Mouse (Mus musculus) neural tube, embryonic 13.5 days (tissue): ENCODE measurements around the gene Smim1. TPM values are rescaled to one million over a fixed set of nuclear protein-coding genes. Genes with fewer than 3 reads are reported as not detected.

Experiments
- ATAC-seq: fragments of 200-750 bp; cut with Nextera tagmentation; 2 replicates; pipeline ENCODE4 v1.8.0; 2017; ENCODE audit warnings: low read depth, mild to moderate bottlenecking, moderate TSS enrichment, moderate library complexity
- H3K27ac ChIP-seq: fragments of 300-500 bp; sonication (generic); replicated peaks from 2 replicates; pipeline ENCODE4 v1.5.1; 2015; ENCODE audit warnings: moderate library complexity, mild to moderate bottlenecking, inconsistent platforms
- H3K27me3 ChIP-seq: fragments of 300-500 bp; sonication (generic); 2 replicates; pipeline ENCODE4 v1.6.1; 2015; ENCODE audit warnings: mild to moderate bottlenecking, inconsistent platforms
- H3K36me3 ChIP-seq: fragments of 300-500 bp; sonication (generic); 2 replicates; pipeline ENCODE4 v1.6.1; 2015; ENCODE audit warnings: mild to moderate bottlenecking, inconsistent platforms
- H3K4me1 ChIP-seq: fragments of 300-500 bp; sonication (generic); replicated peaks from 2 replicates; pipeline ENCODE4 v1.6.1; 2015; ENCODE audit warnings: inconsistent platforms
- H3K4me2 ChIP-seq: fragments of 300-500 bp; sonication (generic); 2 replicates; pipeline ENCODE4 v1.6.1; 2015; ENCODE audit warnings: inconsistent platforms, mild to moderate bottlenecking, moderate library complexity
- H3K4me3 ChIP-seq: fragments of 300-500 bp; sonication (generic); 2 replicates; pipeline ENCODE4 v1.5.1; 2015; ENCODE audit warnings: mild to moderate bottlenecking, inconsistent platforms
- H3K9ac ChIP-seq: fragments of 300-500 bp; sonication (generic); 2 replicates; pipeline ENCODE4 v1.6.1; 2015; ENCODE audit warnings: moderate library complexity, mild to moderate bottlenecking, inconsistent platforms
- H3K9me3 ChIP-seq: fragments of 300-500 bp; sonication (generic); 2 replicates; pipeline ENCODE4 v1.6.1; 2016; ENCODE audit warnings: inconsistent platforms
- WGBS: fragments of 180-500 bp; shearing (Covaris S2); methylation state at CpG from one replicate; pipeline ENCODE4 v1.1.7; 2015; 5-methylcytosine and 5-hydroxymethylcytosine counted together
- polyA plus RNA-seq: library from polyadenylated mRNA; unstranded; fragments of >200 nt; fragmentation: Nextera tagmentation; extraction: Ambion mirVana; gene quantifications from 2 replicates; pipeline ENCODE4 v1.2.1, GENCODE M21; 2015

Gene Smim1
- polyA plus RNA-seq, 1 experiment from 2014 or later: 7.8 TPM

DNA sequence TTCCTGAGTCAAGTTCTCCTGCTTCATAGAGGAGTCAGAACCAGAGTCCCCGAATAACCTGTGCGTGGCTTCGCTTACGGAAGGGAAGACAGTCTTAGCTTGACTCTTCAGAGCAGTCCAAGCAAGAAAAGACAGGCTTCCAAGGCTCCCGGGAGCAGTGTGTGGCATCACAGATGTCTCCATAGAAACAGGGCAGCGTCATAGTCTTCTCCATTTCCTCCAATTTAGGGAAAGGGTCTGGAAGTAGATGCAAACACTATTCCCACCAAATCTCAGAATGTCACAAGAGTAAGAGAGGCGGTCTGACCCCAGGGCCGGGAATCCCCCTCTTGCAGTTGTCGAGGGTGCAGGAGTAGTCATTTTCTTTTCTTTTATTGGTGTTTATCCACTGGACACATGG is 16.5 kb upstream of the Smim1 start, which contains the start of gene Ccdc27:
Ccdc27 (minus strand) TSS at position 101 of the 400 bp plus-strand sequence.
- H3K4me3 ChIP-seq: no peak within 1 kb of the TSS
- H3K4me1 ChIP-seq: no peaks in the 10 kb centered on the region
- H3K27me3 ChIP-seq: peaks cover 3% of the 10 kb centered on the region; the same call in 1 of the 2 replicates
- no peak within 1 kb of the TSS for H3K4me2 ChIP-seq
- H3K9ac ChIP-seq: no peak within 1 kb of the TSS
- no peaks in the 10 kb centered on the region for H3K36me3 ChIP-seq
- no peaks in the 10 kb centered on the region for H3K9me3 ChIP-seq
- ATAC-seq: no peak
- 88% methylated on average over 9 of the region's 9 CpGs for WGBS
- no peak within 1 kb of the TSS for H3K27ac ChIP-seq

DNA sequence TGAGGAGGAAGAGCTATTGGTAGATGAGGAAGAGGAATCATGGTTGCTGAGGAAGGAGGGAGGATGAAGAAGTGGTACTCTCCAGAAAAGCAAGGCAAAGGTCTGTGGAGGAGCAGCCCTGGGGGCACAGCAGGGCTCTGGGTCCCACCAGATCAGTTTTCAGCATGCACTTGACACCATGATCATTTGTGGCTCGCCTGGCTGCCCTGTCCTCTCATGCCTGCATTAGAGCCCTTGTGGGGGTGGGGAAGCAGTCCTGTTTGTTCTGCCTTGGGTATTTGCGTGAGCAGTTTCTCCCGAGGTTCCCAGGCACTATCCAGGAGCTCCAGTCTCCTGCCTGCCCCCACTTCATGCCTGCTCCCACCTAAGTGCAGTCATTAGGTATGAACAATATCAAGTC is 11.1 kb upstream of the Smim1 start:
- Histone ChIP-seq H3K4me1 (no peaks in the 10 kb centered on the region), H3K4me2 (no peak overlapping the region), H3K4me3 (no peak overlapping the region), H3K9ac (no peak overlapping the region), H3K36me3 (no peaks in the 10 kb centered on the region), H3K9me3 (no peaks in the 10 kb centered on the region), H3K27me3 (peaks cover 3% of the 10 kb centered on the region; the same call in 1 of the 2 replicates), H3K27ac (no peak overlapping the region)
- 52% methylated on average over 3 of the region's 3 CpGs for WGBS
- no peak for ATAC-seq

DNA sequence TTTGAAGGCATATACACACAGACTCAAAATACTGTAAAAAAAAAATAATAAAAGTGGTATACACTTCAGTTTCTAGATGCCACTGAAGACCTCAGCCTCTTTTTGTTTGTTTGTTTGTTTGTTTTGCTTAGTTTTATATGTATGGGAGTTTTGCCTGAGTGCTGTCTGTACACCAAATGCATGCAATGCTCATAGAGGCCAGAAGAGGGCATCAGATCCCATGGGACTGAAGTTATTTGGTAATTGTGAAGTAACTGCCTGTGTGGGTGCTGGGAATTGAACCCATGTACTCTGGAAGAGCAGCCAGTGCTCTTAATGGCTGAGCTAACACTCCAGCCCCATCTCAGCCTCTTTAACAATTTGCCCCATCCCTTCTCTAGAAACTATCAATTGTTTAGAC is 2.6 kb upstream of the Smim1 start:
- Histone ChIP-seq H3K27ac (no peak overlapping the region), H3K27me3 (peaks cover 41% of the 10 kb centered on the region), H3K4me2 (no peak overlapping the region), H3K4me1 (peaks cover 27% of the 10 kb centered on the region), H3K9ac (no peak overlapping the region), H3K36me3 (no peaks in the 10 kb centered on the region), H3K4me3 (no peak overlapping the region), H3K9me3 (no peaks in the 10 kb centered on the region)
- no peak for ATAC-seq

DNA sequence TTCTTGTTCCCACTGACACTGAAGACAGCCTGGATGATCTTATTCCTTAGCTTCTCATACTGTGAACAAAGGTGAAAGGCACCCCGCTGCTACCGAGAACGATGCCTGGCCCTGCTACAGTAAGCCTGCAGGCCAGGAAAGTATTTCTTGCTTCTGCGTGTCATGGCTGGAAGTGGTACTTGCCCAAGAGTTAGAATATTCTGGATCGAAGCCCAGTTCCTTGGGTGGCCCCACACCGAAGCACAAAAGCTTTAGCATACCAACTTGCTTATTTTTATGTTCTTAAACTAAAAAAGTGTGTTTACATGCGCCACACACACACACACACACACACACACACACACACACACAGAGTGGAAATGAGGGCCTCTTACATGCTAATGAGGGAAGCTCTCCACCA is 2.0 kb upstream of the Smim1 start:
- Histone ChIP-seq H3K9ac (no peak overlapping the region), H3K4me3 (no peak overlapping the region), H3K36me3 (no peaks in the 10 kb centered on the region), H3K27me3 (peaks cover 41% of the 10 kb centered on the region), H3K4me2 (no peak overlapping the region), H3K9me3 (no peaks in the 10 kb centered on the region), H3K4me1 (peaks cover 28% of the 10 kb centered on the region), H3K27ac (no peak overlapping the region)
- WGBS: 86% methylated on average over 7 of the region's 7 CpGs
- no peak for ATAC-seq

DNA sequence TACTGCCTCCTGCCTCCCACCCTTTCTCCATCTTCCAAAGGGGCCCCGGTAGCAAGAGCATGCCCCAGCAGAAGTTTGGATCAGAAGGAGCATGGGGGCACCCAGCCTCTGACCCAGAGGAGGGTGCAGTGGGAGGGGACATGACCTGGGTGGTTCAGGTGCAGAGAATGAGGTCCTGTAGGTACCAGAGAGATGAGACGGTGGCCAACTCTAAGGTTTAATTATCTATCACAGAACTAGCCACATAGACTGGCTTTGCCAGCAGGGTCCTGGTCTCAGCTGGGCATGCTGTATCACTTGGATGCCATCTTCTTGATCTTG is 371 bp upstream of the Smim1 start:
- peaks cover 10% of the 10 kb centered on the region for H3K36me3 ChIP-seq
- peaks cover 28% of the 10 kb centered on the region for H3K4me1 ChIP-seq
- H3K27ac ChIP-seq: no peak overlapping the region
- peaks cover 41% of the 10 kb centered on the region for H3K27me3 ChIP-seq
- peak overlapping the region; percentile 33 for H3K4me3 ChIP-seq
- H3K9ac ChIP-seq: peak overlapping the region; percentile 48
- no peaks in the 10 kb centered on the region for H3K9me3 ChIP-seq
- peak overlapping the region; percentile 59 for H3K4me2 ChIP-seq
- peak; percentile 4; the same call in 1 of the 2 replicates for ATAC-seq
- 34% methylated on average over 2 of the region's 2 CpGs for WGBS

DNA sequence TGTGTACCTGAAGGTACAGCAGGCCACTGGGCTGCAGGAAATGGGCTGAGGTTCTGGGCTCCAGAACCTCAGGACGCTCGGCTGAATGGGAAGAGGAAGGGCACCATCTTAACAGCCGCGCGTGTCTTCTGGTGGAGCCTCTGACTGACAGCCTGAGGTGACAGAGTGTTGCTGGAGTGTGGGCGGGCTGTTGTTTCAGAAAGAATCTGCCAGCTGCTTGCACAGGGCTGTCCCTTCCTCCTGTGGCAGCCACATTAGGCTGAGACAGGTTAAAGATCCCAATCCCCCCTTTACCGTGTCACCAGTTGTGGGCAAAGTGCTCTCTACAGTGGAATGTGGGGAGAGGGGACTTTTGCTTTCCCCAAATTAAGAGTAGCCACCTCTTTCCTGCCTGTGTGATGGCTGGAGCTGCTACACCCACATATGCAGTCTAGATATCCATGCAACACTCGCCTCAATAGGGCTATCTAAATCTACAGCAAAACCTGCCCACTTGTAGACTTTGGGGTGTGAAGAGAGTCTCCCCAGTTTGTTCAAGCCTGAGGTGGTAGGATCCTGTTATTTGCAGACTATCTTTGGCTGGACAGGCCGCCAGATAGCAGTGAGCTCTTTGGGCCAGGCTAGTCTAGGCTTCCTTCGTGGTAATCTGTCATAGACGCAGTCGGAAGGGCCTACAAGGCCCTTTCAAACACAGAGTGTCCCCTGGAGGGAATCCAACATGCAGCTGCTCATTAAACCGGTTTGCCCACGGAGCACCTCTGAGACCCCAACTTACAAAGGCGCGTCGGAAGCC is 1.1 kb downstream of the Smim1 start:
- Histone ChIP-seq H3K36me3 (peaks cover 24% of the 10 kb centered on the region), H3K4me2 (peak overlapping the region; percentile 59), H3K4me1 (peaks cover 28% of the 10 kb centered on the region), H3K9me3 (no peaks in the 10 kb centered on the region), H3K9ac (0 out of 2 replicates have a peak overlapping the region, but pooled peaks have one; percentile 31), H3K27ac (no peak overlapping the region), H3K27me3 (peaks cover 41% of the 10 kb centered on the region), H3K4me3 (peak overlapping the region; percentile 33; the same call in 1 of the 2 replicates)
- WGBS: 43% methylated on average over 17 of the region's 17 CpGs
- ATAC-seq: no peak

DNA sequence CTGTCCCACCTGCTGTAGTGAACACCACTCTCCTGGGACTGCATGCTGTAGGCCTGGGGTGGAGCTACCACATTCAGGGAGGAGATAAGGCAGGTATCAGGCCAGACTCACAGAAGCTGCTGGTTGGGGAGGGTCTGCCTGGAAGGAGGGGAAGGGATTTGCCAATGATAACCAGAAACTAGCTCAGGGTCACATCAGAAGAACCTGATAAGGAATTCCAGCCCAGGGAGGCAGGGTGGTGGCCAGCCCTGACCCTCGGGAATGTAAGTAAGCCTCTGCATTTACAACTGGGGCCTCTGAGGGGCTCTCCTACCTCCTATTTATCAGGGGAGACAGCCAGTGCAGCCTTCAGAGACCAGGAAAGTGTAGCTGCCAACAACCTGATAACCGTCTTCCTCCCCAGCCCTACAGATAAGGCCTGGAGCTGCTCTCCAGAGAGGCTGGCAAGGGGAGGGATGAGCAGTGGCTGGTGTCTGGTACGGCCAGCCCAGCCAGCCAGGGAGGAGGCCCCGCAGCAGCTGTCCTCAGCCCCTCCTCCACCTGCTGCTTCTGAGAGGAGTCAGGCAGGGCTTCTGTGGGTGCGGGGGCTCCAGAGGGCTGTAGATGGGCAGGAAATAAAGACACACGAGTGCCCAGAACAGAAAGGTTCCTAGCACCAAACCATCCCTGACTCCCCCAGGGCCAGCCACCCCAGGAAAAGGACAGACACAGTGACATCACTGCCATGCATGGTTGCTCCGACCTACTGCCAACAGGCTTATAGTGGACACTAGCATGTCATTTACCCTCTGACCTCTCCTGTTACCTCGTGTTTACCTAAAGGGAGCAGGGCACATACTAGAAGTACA is 2.1 kb downstream of the Smim1 start:
- Histone ChIP-seq H3K27me3 (peaks cover 41% of the 10 kb centered on the region), H3K36me3 (peaks cover 34% of the 10 kb centered on the region), H3K27ac (no peak overlapping the region), H3K9me3 (no peaks in the 10 kb centered on the region), H3K4me3 (no peak overlapping the region), H3K4me1 (peaks cover 28% of the 10 kb centered on the region), H3K9ac (0 out of 2 replicates have a peak overlapping the region, but pooled peaks have one; percentile 12), H3K4me2 (no peak overlapping the region)
- no peak for ATAC-seq
- 28% methylated on average over 8 of the region's 8 CpGs for WGBS

DNA sequence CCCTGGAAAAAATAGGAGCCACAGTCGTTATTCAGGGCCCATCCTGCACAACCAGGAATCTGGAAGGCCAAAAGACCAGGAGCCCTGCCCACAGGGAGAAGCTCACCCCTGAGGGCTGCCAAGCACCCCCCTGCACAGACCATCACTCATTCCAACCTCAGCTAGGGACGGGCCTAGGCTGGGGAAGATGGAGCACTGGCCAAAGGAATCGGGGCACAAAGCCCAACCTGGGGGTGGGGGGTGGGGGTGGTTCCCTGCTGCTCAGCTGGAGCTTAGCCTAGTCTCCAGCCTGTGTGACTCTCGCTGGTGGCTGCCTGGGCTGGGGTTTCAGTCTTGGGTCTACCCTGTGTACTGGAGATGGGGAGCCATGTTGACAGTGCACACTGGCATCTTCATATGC is 3.2 kb downstream of the Smim1 start:
- Histone ChIP-seq H3K4me3 (no peak overlapping the region), H3K9ac (no peak overlapping the region), H3K36me3 (peaks cover 45% of the 10 kb centered on the region), H3K4me2 (no peak overlapping the region), H3K4me1 (peaks cover 28% of the 10 kb centered on the region), H3K27me3 (peaks cover 38% of the 10 kb centered on the region), H3K9me3 (no peaks in the 10 kb centered on the region), H3K27ac (no peak overlapping the region)
- no peak for ATAC-seq
- 35% methylated on average over 4 of the region's 4 CpGs for WGBS

DNA sequence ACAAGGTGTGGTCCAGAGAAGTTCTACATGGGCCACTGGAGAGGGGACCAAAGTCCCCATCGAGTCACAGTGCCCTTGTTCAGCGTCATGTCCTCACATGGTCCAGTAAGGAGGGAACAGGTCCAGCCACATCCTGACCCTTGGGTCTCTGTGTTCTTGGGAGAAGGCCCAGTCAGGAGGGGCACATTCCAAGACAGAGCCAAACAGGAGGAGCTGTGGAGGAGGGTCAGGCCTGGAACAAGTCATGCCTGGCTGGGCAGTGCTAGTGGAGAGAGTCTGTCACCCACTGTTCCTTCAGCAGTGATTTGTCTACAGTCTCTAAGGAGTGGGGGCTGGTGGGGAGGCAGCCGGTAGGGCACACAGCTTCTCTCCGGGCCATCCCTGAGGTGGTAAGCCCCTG is 3.6 kb downstream of the Smim1 start:
- no peak overlapping the region for H3K4me3 ChIP-seq
- ATAC-seq: no peak
- no peak overlapping the region for H3K4me2 ChIP-seq
- H3K36me3 ChIP-seq: peaks cover 49% of the 10 kb centered on the region
- peaks cover 34% of the 10 kb centered on the region for H3K27me3 ChIP-seq
- H3K9ac ChIP-seq: no peak overlapping the region
- no peak overlapping the region for H3K27ac ChIP-seq
- WGBS: 75% methylated on average over 4 of the region's 4 CpGs
- peaks cover 28% of the 10 kb centered on the region for H3K4me1 ChIP-seq
- no peaks in the 10 kb centered on the region for H3K9me3 ChIP-seq

DNA sequence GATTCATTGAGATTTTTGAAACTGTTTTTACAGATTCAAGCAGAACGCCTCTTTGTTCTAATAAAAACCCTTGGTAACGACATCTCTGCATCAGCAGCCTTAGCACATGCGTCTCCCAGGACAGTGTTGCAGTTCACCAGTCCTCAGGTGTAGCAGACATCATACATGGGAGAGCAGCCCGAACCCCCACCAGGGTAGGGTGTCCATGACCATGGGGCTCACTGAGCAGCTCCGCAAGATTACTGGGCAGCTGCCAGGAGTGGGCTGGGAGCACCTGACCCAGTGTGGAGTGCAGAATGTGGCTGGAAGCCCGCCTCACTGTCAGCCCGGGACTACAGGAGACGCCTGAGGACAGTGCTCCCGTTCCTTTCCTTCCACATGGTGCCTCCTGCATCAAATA is 4.6 kb downstream of the Smim1 start:
- H3K9ac ChIP-seq: no peak overlapping the region
- no peak for ATAC-seq
- H3K4me2 ChIP-seq: no peak overlapping the region
- WGBS: 94% methylated on average over 9 of the region's 9 CpGs
- no peaks in the 10 kb centered on the region for H3K9me3 ChIP-seq
- H3K4me3 ChIP-seq: no peak overlapping the region
- no peak overlapping the region for H3K27ac ChIP-seq
- H3K4me1 ChIP-seq: peaks cover 25% of the 10 kb centered on the region
- peaks cover 24% of the 10 kb centered on the region for H3K27me3 ChIP-seq
- peaks cover 58% of the 10 kb centered on the region for H3K36me3 ChIP-seq

DNA sequence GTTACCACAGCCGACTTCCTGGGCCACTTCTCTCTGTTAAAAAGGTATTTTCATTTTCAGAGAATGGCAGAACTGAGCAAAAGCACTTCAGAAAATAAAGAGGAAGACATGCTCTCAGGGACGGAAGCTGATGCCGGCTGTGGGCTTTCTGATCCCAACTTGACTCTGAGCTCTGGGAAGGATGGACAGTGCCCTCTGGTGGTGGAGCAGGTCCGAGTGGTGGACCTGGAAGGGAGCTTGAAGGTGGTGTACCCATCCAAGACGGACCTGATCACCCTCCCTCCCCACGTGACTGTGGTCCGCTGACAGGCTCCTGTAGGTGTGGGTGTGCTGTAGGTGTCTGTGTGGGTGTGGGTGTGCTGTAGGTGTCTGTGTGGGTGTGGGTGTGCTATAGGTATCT is 6.5 kb downstream of the Smim1 start:
- WGBS: 80% methylated on average over 7 of the region's 7 CpGs
- H3K4me2 ChIP-seq: no peak overlapping the region
- H3K9ac ChIP-seq: no peak overlapping the region
- H3K27me3 ChIP-seq: peaks cover 6% of the 10 kb centered on the region
- no peak overlapping the region for H3K27ac ChIP-seq
- H3K4me3 ChIP-seq: no peak overlapping the region
- peaks cover 77% of the 10 kb centered on the region for H3K36me3 ChIP-seq
- peaks cover 14% of the 10 kb centered on the region; the same call in 1 of the 2 replicates for H3K4me1 ChIP-seq
- no peaks in the 10 kb centered on the region for H3K9me3 ChIP-seq
- no peak for ATAC-seq

DNA sequence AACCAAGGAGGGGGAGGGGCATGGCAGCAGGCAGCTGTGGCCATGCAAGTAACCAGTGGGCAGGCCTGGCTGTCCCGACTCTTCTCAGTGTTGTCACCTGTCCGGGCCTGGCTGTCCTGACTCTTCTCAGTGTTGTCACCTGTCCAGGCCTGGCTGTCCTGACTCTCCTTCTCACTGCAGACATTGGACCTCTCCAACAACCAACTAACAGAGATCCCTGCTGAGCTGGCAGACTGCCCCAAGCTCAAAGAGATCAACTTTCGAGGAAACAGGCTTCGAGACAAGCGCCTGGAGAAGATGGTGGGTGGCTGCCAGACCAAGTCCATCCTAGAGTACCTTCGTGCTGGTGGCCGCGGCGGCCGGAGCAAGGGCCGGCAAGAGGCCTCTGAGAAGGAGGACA is 10.6 kb downstream of the Smim1 start:
- no peak overlapping the region for H3K4me2 ChIP-seq
- H3K27ac ChIP-seq: no peak overlapping the region
- no peaks in the 10 kb centered on the region for H3K27me3 ChIP-seq
- H3K9ac ChIP-seq: no peak overlapping the region
- no peak for ATAC-seq
- 86% methylated on average over 11 of the region's 11 CpGs for WGBS
- no peaks in the 10 kb centered on the region for H3K9me3 ChIP-seq
- H3K4me1 ChIP-seq: peaks cover 35% of the 10 kb centered on the region
- no peak overlapping the region for H3K4me3 ChIP-seq
- H3K36me3 ChIP-seq: peaks cover 63% of the 10 kb centered on the region
